Mouse (Mus musculus) myocyte (in vitro differentiated cells): ENCODE data around the gene Trpm3.

Source experiments
- CEBPB ChIP-seq: IDR thresholded peaks from 2 replicates; pipeline ENCODE4 v1.6.1; 2011; ENCODE audit warnings: mild to moderate bottlenecking, moderate library complexity; ENCODE audit not compliant: poor library complexity, insufficient read depth, severe bottlenecking
- E2F4 ChIP-seq: IDR thresholded peaks from one replicate; pipeline ENCODE4 v1.6.1; 2011; ENCODE audit warnings: mild to moderate bottlenecking, control low read depth, moderate library complexity; ENCODE audit not compliant: insufficient read depth
- MAX ChIP-seq: IDR thresholded peaks from one replicate; pipeline ENCODE4 v1.6.1; 2011; ENCODE audit warnings: low read depth, mild to moderate bottlenecking, control low read depth
- POLR2A ChIP-seq: IDR thresholded peaks from one replicate; pipeline ENCODE4 v1.6.1; 2011; ENCODE audit warnings: low read depth, mild to moderate bottlenecking, control low read depth, moderate library complexity; ENCODE audit not compliant: insufficient read length
- USF1 ChIP-seq: IDR thresholded peaks from one replicate; pipeline ENCODE4 v1.6.1; 2011; ENCODE audit warnings: low read depth, mild to moderate bottlenecking, control low read depth, moderate library complexity

DNA sequence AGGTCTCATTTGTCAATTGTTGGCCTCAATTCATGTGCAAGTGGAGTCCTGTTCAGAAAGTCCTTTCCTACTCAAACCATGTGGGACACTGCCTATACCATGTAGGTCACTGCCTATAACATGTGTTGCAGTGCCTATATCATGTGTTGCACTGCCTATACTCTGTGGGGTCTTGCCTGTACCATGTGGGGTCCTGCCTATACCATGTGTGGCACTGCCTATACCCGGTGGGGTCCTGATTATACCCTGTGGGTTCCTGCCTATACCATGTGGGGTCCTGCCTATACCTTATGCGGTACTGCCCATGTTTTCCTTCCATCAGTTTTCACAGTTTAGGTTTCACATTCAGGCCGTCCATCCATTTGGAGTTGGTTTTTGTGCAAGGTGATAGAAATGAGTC lies 197.4 kb downstream of the Trpm3 start:
- TF ChIP-seq POLR2A: no peak
- TF ChIP-seq MAX: no peak
- no peak for TF ChIP-seq USF1
- TF ChIP-seq E2F4: no peak
- no peak for TF ChIP-seq CEBPB
